Mouse (Mus musculus) G1E (cell line): ENCODE results near the gene Mtmr10. TPM values are rescaled to one million over a fixed set of nuclear protein-coding genes. Genes with fewer than 3 reads are reported as not detected.

ENCODE experiments used
- ATAC-seq: 2 replicates; pipeline ENCODE4 v1.8.0; 2016; ENCODE audit warnings: mild to moderate bottlenecking; ENCODE audit not compliant: insufficient number of reproducible peaks, poor library complexity, low FRiP score, severe bottlenecking; ENCODE audit errors: extremely low read depth
- DNase-seq: peaks from one replicate; pipeline ENCODE4 v3.0.0; 2012; ENCODE audit warnings: low spot score
- H3K27me3 ChIP-seq: 2 replicates; pipeline ENCODE4 v1.6.1; 2012; ENCODE audit warnings: mild to moderate bottlenecking, low read length, inconsistent platforms; ENCODE audit not compliant: insufficient read depth
- H3K36me3 ChIP-seq: replicated peaks from 2 replicates; pipeline ENCODE3; 2012; ENCODE audit warnings: mild to moderate bottlenecking, inconsistent platforms
- H3K4me1 ChIP-seq: 2 replicates; pipeline ENCODE4 v1.6.1; 2012; ENCODE audit warnings: low read depth, low read length, inconsistent platforms, mixed read lengths; ENCODE audit not compliant: insufficient read depth
- H3K4me3 ChIP-seq: 2 replicates; pipeline ENCODE4 v1.5.1; 2012; ENCODE audit warnings: low read depth, mild to moderate bottlenecking, inconsistent platforms, low read length, moderate library complexity, mixed read lengths
- H3K9me3 ChIP-seq: replicated peaks from 2 replicates; pipeline ENCODE4 v1.6.1; 2012; ENCODE audit warnings: inconsistent platforms
- CTCF ChIP-seq: IDR thresholded peaks from 2 replicates; pipeline ENCODE4 v1.5.1; 2012; ENCODE audit warnings: low read depth, low read length, inconsistent platforms, mixed read lengths
- GATA1 ChIP-seq: IDR thresholded peaks from 2 replicates; pipeline ENCODE4 v1.6.1; 2012; ENCODE audit warnings: borderline replicate concordance, low read length, inconsistent platforms, mixed read lengths
- GATA2 ChIP-seq: IDR thresholded peaks from 2 replicates; pipeline ENCODE4 v1.6.1; 2012; ENCODE audit warnings: low read depth, low read length, inconsistent platforms, borderline replicate concordance
- POLR2AphosphoS5 ChIP-seq: IDR thresholded peaks from 2 replicates; pipeline ENCODE4 v1.6.1; 2012; ENCODE audit warnings: low read depth, low read length, inconsistent platforms; ENCODE audit not compliant: insufficient replicate concordance
- TAL1 ChIP-seq: conservative IDR thresholded peaks from 2 replicates; pipeline ENCODE4 v1.6.1; 2012; ENCODE audit warnings: low read depth, low read length, inconsistent platforms, mixed read lengths
- polyA plus RNA-seq: library from polyadenylated mRNA; stranded (reverse); fragments of >175 nt; gene quantifications from 2 replicates; pipeline ENCODE4 v1.2.3, GENCODE M21; 2012
- total RNA-seq, 2 experiments: library from RNA; stranded (forward) in 1 of 2; stranded (reverse) in 1 of 2; fragments of 200-1000 nt in 1 of 2; fragments of >200 nt in 1 of 2; fragmentation: Nextera tagmentation in 1 of 2; gene quantifications; 2 replicates each; pipeline ENCODE4 v1.2.3; 2014 to 2017

The Mtmr10 gene
- total and polyA plus RNA-seq, 3 experiments, result 2.9 to 18.1 (median 8.5) TPM

GRCm38 (mm10) chr7:64286566-64286965 is 887 bp upstream of the Mtmr10 start:
- H3K27me3 ChIP-seq, result no peaks in the 10 kb centered on the region
- peaks cover 16% of the 10 kb centered on the region for H3K36me3 ChIP-seq
- TF ChIP-seq TAL1 (no peak), CTCF (no peak), GATA1 (no peak), GATA2 (no peak), POLR2AphosphoS5 (no peak)
- H3K4me3 ChIP-seq, result peak overlapping the region; percentile 84
- peaks cover 22% of the 10 kb centered on the region for H3K4me1 ChIP-seq
- ATAC-seq, result no peak
- no peaks in the 10 kb centered on the region for H3K9me3 ChIP-seq
- DNase-seq, result no peak

GRCm38 (mm10) chr7:64289416-64289815 is 2.0 kb downstream of the Mtmr10 start:
- no peak for TF ChIP-seq GATA1
- no peak for TF ChIP-seq POLR2AphosphoS5
- H3K4me3 ChIP-seq, result no peak overlapping the region
- DNase-seq (no peak), ATAC-seq (no peak)
- peaks cover 27% of the 10 kb centered on the region for H3K4me1 ChIP-seq
- peaks cover 38% of the 10 kb centered on the region for H3K36me3 ChIP-seq
- H3K9me3 ChIP-seq, result no peaks in the 10 kb centered on the region
- H3K27me3 ChIP-seq, result no peaks in the 10 kb centered on the region

GRCm38 (mm10) chr7:64290431-64290830 is 3.0 kb downstream of the Mtmr10 start:
- H3K27me3 ChIP-seq, result no peaks in the 10 kb centered on the region
- H3K4me1 ChIP-seq, result peaks cover 27% of the 10 kb centered on the region
- no peak for ATAC-seq
- peaks cover 43% of the 10 kb centered on the region for H3K36me3 ChIP-seq
- no peak for DNase-seq
- H3K4me3 ChIP-seq, result no peak overlapping the region
- TF ChIP-seq GATA1, result no peak
- H3K9me3 ChIP-seq, result no peaks in the 10 kb centered on the region

- H3K4me3 ChIP-seq, result no peak overlapping the region
- no peaks in the 10 kb centered on the region for H3K27me3 ChIP-seq
- no peak for TF ChIP-seq GATA1
- TF ChIP-seq CTCF, result no peak
- no peak for TF ChIP-seq GATA2
- no peak for TF ChIP-seq TAL1
- no peak for TF ChIP-seq POLR2AphosphoS5
- peaks cover 16% of the 10 kb centered on the region for H3K4me1 ChIP-seq
- H3K36me3 ChIP-seq, result peaks cover 48% of the 10 kb centered on the region
- no peaks in the 10 kb centered on the region for H3K9me3 ChIP-seq
- no peak for ATAC-seq
- DNase-seq, result no peak
Measured at GRCm38 (mm10) chr7:64291722-64292121, 4.3 kb downstream of the Mtmr10 start.

GRCm38 (mm10) chr7:64296286-64297010 is 9.0 kb downstream of the Mtmr10 start:
- ATAC-seq (no peak), DNase-seq (no peak)
- peaks cover 5% of the 10 kb centered on the region; the same call in 1 of the 2 replicates for H3K4me1 ChIP-seq
- TF ChIP-seq GATA1 (no peak), POLR2AphosphoS5 (no peak), GATA2 (no peak), CTCF (no peak), TAL1 (no peak)
- H3K4me3 ChIP-seq, result no peak overlapping the region
- no peaks in the 10 kb centered on the region for H3K27me3 ChIP-seq
- no peaks in the 10 kb centered on the region for H3K9me3 ChIP-seq
- H3K36me3 ChIP-seq, result peaks cover 66% of the 10 kb centered on the region

GRCm38 (mm10) chr7:64310241-64310640 is 22.8 kb downstream of the Mtmr10 start:
- no peak overlapping the region for H3K4me3 ChIP-seq
- no peaks in the 10 kb centered on the region for H3K4me1 ChIP-seq
- peaks cover 70% of the 10 kb centered on the region for H3K36me3 ChIP-seq
- DNase-seq (no peak), ATAC-seq (no peak)
- no peaks in the 10 kb centered on the region for H3K27me3 ChIP-seq
- TF ChIP-seq TAL1 (no peak), POLR2AphosphoS5 (no peak), CTCF (no peak), GATA1 (no peak), GATA2 (no peak)
- H3K9me3 ChIP-seq, result no peaks in the 10 kb centered on the region

GRCm38 (mm10) chr7:64310756-64311155 is 23.3 kb downstream of the Mtmr10 start:
- DNase-seq (no peak), ATAC-seq (no peak)
- H3K36me3 ChIP-seq, result peaks cover 70% of the 10 kb centered on the region
- no peaks in the 10 kb centered on the region for H3K9me3 ChIP-seq
- TF ChIP-seq GATA1 (no peak), TAL1 (no peak), CTCF (no peak), GATA2 (no peak), POLR2AphosphoS5 (no peak)
- H3K4me1 ChIP-seq, result no peaks in the 10 kb centered on the region
- no peaks in the 10 kb centered on the region for H3K27me3 ChIP-seq
- H3K4me3 ChIP-seq, result no peak overlapping the region
